Mouse (Mus musculus) limb, embryonic 11.5 days (tissue): Measurements from ENCODE around the gene Nradd. TPM values are rescaled to one million over a fixed set of nuclear protein-coding genes. Genes with fewer than 3 reads are reported as not detected.

ENCODE experiments used
- ATAC-seq: fragments of 200-750 bp; cut with Nextera tagmentation; 2 replicates; pipeline ENCODE4 v1.8.0; 2017; ENCODE audit warnings: low read depth; ENCODE audit not compliant: insufficient number of reproducible peaks, low FRiP score, low TSS enrichment
- DNase-seq: peaks from one replicate; pipeline ENCODE4 v3.0.0-alpha.2; 2015; ENCODE audit warnings: low spot score
- H3K27ac ChIP-seq: fragments of 300-500 bp; sonication (generic); replicated peaks from 2 replicates; pipeline ENCODE4 v1.5.1; 2014; ENCODE audit warnings: low read depth, mild to moderate bottlenecking, low read length
- H3K27me3 ChIP-seq: fragments of 300-500 bp; sonication (generic); 2 replicates; pipeline ENCODE4 v1.6.1; 2014; ENCODE audit warnings: mild to moderate bottlenecking, low read length, mixed read lengths; ENCODE audit not compliant: control insufficient read depth, insufficient read depth
- H3K36me3 ChIP-seq: fragments of 300-500 bp; sonication (generic); 2 replicates; pipeline ENCODE4 v1.6.1; 2014; ENCODE audit warnings: mild to moderate bottlenecking, low read length, moderate library complexity, mixed read lengths; ENCODE audit not compliant: control insufficient read depth, insufficient read depth
- H3K4me1 ChIP-seq: fragments of 300-500 bp; sonication (generic); 2 replicates; pipeline ENCODE4 v1.6.1; 2014; ENCODE audit warnings: low read length, mixed read lengths; ENCODE audit not compliant: control insufficient read depth, insufficient read depth
- H3K4me2 ChIP-seq: fragments of 300-500 bp; sonication (generic); 2 replicates; pipeline ENCODE4 v1.6.1; 2014; ENCODE audit warnings: low read depth, mild to moderate bottlenecking, moderate library complexity; ENCODE audit not compliant: severe bottlenecking
- H3K4me3 ChIP-seq: fragments of 300-500 bp; sonication (generic); 2 replicates; pipeline ENCODE4 v1.5.1; 2014; ENCODE audit warnings: low read depth, low read length
- H3K9ac ChIP-seq: fragments of 300-500 bp; sonication (generic); 2 replicates; pipeline ENCODE4 v1.6.1; 2014; ENCODE audit warnings: mild to moderate bottlenecking, low read length
- H3K9me3 ChIP-seq: fragments of 300-500 bp; sonication (generic); 2 replicates; pipeline ENCODE4 v1.6.1; 2016; ENCODE audit warnings: low read length; ENCODE audit not compliant: control insufficient read depth
- WGBS: fragments of 180-500 bp; shearing (Covaris S2); extraction: QIAGEN DNeasy Blood & Tissue Kit; methylation state at CpG from one replicate; pipeline ENCODE4 v1.1.7; 2014; 5-methylcytosine and 5-hydroxymethylcytosine counted together
- polyA plus RNA-seq: library from polyadenylated mRNA; unstranded; fragments of >200 nt; fragmentation: Nextera tagmentation; extraction: Ambion mirVana; gene quantifications from 2 replicates; pipeline ENCODE4 v1.2.1, GENCODE M21; 2014

Gene Nradd
- polyA plus RNA-seq, 1 experiment from 2014 or later = 36.5 TPM

- no peak for DNase-seq
- 86% methylated on average over 1 of the region's 1 CpGs for WGBS
- Histone ChIP-seq H3K9ac (no peak overlapping the region), H3K36me3 (peaks cover 3% of the 10 kb centered on the region; the same call in 1 of the 2 replicates), H3K27ac (no peak overlapping the region), H3K4me2 (no peak overlapping the region), H3K27me3 (no peaks in the 10 kb centered on the region), H3K9me3 (no peaks in the 10 kb centered on the region), H3K4me1 (peaks cover 5% of the 10 kb centered on the region), H3K4me3 (no peak overlapping the region)
- no peak for ATAC-seq
Observed at GRCm38 (mm10) chr9:110662844-110663243, 38.6 kb upstream of the Nradd start.

- no peak for DNase-seq
- H3K36me3 ChIP-seq = peaks cover 3% of the 10 kb centered on the region; the same call in 1 of the 2 replicates
- peaks cover 3% of the 10 kb centered on the region for H3K4me1 ChIP-seq
- no peak overlapping the region for H3K27ac ChIP-seq
- no peaks in the 10 kb centered on the region for H3K27me3 ChIP-seq
- H3K9ac ChIP-seq = no peak overlapping the region
- no peak overlapping the region for H3K4me2 ChIP-seq
- WGBS = 73% methylated on average over 7 of the region's 7 CpGs
- H3K4me3 ChIP-seq = no peak overlapping the region
- no peaks in the 10 kb centered on the region for H3K9me3 ChIP-seq
- no peak for ATAC-seq
Observed at GRCm38 (mm10) chr9:110660856-110661612, 36.8 kb upstream of the Nradd start.

DNA sequence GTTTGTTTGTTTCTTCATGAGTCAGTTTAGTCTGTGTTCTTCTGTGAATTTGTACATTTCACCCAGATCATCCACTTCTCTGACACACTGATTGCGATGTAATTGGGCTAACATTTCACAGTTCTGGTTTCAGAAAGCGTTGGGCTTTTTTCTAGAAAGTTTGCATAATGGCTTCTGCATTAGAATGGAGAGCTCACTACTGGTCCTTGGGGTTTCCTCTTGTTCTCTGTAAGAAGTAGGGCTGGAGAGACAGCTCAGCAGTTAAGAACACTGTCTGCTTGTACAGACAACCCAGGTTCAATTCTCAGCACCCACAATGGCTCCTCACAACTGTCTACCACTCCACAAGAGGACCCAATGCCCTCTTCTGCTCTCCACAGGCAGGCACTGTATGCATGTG is 36.0 kb upstream of the Nradd start:
- DNase-seq (no peak), ATAC-seq (no peak)
- no peak overlapping the region for H3K4me2 ChIP-seq
- H3K27ac ChIP-seq = no peak overlapping the region
- H3K9me3 ChIP-seq = no peaks in the 10 kb centered on the region
- H3K4me3 ChIP-seq = no peak overlapping the region
- peaks cover 3% of the 10 kb centered on the region; the same call in 1 of the 2 replicates for H3K36me3 ChIP-seq
- peaks cover 3% of the 10 kb centered on the region; the same call in 1 of the 2 replicates for H3K4me1 ChIP-seq
- 79% methylated on average over 2 of the region's 2 CpGs for WGBS
- no peaks in the 10 kb centered on the region for H3K27me3 ChIP-seq
- H3K9ac ChIP-seq = no peak overlapping the region

- peaks cover 7% of the 10 kb centered on the region for H3K4me1 ChIP-seq
- ATAC-seq (no peak), DNase-seq (no peak)
- 92% methylated on average over 12 of the region's 12 CpGs for WGBS
- H3K4me3 ChIP-seq = no peak overlapping the region
- no peak overlapping the region for H3K27ac ChIP-seq
- H3K36me3 ChIP-seq = peaks cover 3% of the 10 kb centered on the region; the same call in 1 of the 2 replicates
- no peaks in the 10 kb centered on the region for H3K9me3 ChIP-seq
- no peak overlapping the region for H3K4me2 ChIP-seq
- H3K9ac ChIP-seq = no peak overlapping the region
- H3K27me3 ChIP-seq = no peaks in the 10 kb centered on the region
Observed at GRCm38 (mm10) chr9:110659521-110659920, 35.3 kb upstream of the Nradd start.

DNA sequence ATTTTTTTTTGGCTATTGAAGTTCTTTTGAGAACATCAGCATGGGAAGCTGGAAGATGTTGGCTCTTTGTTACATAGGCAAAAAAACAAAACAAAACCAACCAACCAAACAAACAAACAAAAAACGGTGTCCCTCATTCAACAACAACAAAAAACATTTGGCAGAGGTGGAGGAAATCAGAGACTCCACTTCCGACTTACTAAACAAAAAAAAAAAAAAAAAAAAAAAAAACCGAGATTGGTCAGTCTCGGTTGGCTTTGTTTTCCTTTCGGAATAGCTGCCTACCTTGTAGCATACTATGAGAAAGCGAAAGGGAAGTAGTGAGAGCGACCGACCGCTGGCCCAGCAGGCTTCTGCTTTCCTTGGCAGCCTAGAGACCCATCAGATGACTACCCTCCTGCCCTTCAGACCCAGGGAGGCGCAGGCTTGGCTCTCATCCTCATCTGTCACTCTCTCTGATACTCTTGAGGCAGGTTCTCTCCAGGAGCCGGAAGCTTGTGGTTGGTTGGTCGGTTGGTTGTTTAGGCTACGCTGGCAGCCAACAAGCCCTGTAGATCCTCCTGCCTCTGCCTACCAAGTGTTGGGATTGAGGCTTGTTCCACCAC is 33.3 kb upstream of the Nradd start:
- WGBS = 84% methylated on average over 13 of the region's 13 CpGs
- no peak for ATAC-seq
- no peak for DNase-seq
- no peak overlapping the region for H3K9ac ChIP-seq
- no peak overlapping the region for H3K27ac ChIP-seq
- no peaks in the 10 kb centered on the region for H3K9me3 ChIP-seq
- H3K27me3 ChIP-seq = peaks cover 13% of the 10 kb centered on the region
- H3K36me3 ChIP-seq = peaks cover 3% of the 10 kb centered on the region; the same call in 1 of the 2 replicates
- H3K4me2 ChIP-seq = peak overlapping the region; percentile 46
- H3K4me1 ChIP-seq = peaks cover 13% of the 10 kb centered on the region
- peak overlapping the region; percentile 62; the same call in 1 of the 2 replicates for H3K4me3 ChIP-seq

GRCm38 (mm10) chr9:110656249-110657221 is 32.3 kb upstream of the Nradd start, which contains the start of gene Ccdc12:
Gene Ccdc12 (plus strand): TSS chr9:110656503.
- Histone ChIP-seq H3K27ac (peak within 1 kb of the TSS; percentile 68), H3K4me3 (peak within 1 kb of the TSS; percentile 62), H3K36me3 (peaks cover 3% of the 10 kb centered on the region; the same call in 1 of the 2 replicates), H3K4me1 (peaks cover 13% of the 10 kb centered on the region), H3K9me3 (no peaks in the 10 kb centered on the region), H3K27me3 (peaks cover 23% of the 10 kb centered on the region), H3K4me2 (peak within 1 kb of the TSS; percentile 46), H3K9ac (peak within 1 kb of the TSS; percentile 81)
- ATAC-seq = peak; percentile 92
- WGBS = under 1% methylated on average over 52 of the region's 52 CpGs
- peak; percentile 94 for DNase-seq

DNA sequence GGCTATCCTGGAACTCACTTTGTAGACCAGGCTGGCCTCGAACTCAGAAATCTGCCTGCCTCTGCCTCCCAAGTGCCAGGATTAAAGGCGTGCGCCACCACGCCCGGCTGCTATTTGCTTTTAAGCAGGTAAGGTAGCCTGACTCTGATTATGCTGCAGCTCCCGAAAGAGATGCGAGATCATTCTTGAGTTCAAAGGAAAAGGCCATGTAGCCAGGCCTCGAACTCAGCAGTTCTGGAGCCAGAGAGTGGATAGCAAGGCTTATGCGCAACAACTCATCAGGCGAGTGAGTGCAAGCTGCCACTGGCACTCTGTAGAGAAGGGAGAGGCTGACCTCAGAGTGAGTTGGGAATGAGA is 31.4 kb upstream of the Nradd start:
- H3K27me3 ChIP-seq = peaks cover 26% of the 10 kb centered on the region
- H3K9me3 ChIP-seq = no peaks in the 10 kb centered on the region
- H3K4me1 ChIP-seq = peaks cover 13% of the 10 kb centered on the region
- no peak overlapping the region for H3K9ac ChIP-seq
- DNase-seq (no peak), ATAC-seq (no peak)
- no peak overlapping the region for H3K27ac ChIP-seq
- H3K4me2 ChIP-seq = peak overlapping the region; percentile 41
- 86% methylated on average over 10 of the region's 10 CpGs for WGBS
- H3K4me3 ChIP-seq = peak overlapping the region; percentile 62; the same call in 1 of the 2 replicates
- peaks cover 3% of the 10 kb centered on the region; the same call in 1 of the 2 replicates for H3K36me3 ChIP-seq
